Mouse (Mus musculus) intestine, embryonic 14.5 days (tissue): ENCODE measurements at regions not wholly inside any gene's neighbourhood (a gene's known extent, or its start where the extent isn't known, plus 50 kb on each side); places are given as distances from the start of the nearest gene placed in this dataset.

ENCODE experiments used
- ATAC-seq: fragments of 200-750 bp; cut with Nextera tagmentation; replicated peaks from 2 replicates; pipeline ENCODE4 v1.8.0; 2017; ENCODE audit warnings: low read depth, moderate number of reproducible peaks, moderate TSS enrichment, moderate library complexity; ENCODE audit not compliant: low FRiP score, low TSS enrichment
- DNase-seq: peaks from one replicate; pipeline ENCODE4 v3.0.0-alpha.2; 2018; ENCODE audit warnings: low spot score
- H3K27ac ChIP-seq: fragments of 300-500 bp; sonication (generic); 2 replicates; pipeline ENCODE4 v1.5.1; 2014; ENCODE audit warnings: low read depth, mild to moderate bottlenecking, control low read depth
- H3K27me3 ChIP-seq: fragments of 300-500 bp; sonication (generic); replicated peaks from 2 replicates; pipeline ENCODE4 v1.6.1; 2014; ENCODE audit warnings: low read length, control low read depth; ENCODE audit not compliant: control insufficient read depth, insufficient read depth
- H3K36me3 ChIP-seq: fragments of 300-500 bp; sonication (generic); 2 replicates; pipeline ENCODE4 v1.6.1; 2014; ENCODE audit warnings: low read length, control low read depth; ENCODE audit not compliant: control insufficient read depth, insufficient read depth
- H3K4me1 ChIP-seq: fragments of 300-500 bp; sonication (generic); replicated peaks from 2 replicates; pipeline ENCODE4 v1.6.1; 2014; ENCODE audit warnings: low read length, control low read depth, mixed read lengths; ENCODE audit not compliant: control insufficient read depth, insufficient read depth
- H3K4me2 ChIP-seq: fragments of 300-500 bp; sonication (generic); 2 replicates; pipeline ENCODE4 v1.6.1; 2014; ENCODE audit warnings: low read length
- H3K4me3 ChIP-seq: fragments of 300-500 bp; sonication (generic); 2 replicates; pipeline ENCODE4 v1.5.1; 2014; ENCODE audit warnings: low read depth, low read length, control low read depth, mixed read lengths
- H3K9ac ChIP-seq: fragments of 300-500 bp; sonication (generic); 2 replicates; pipeline ENCODE4 v1.6.1; 2014; ENCODE audit warnings: mild to moderate bottlenecking, low read length
- H3K9me3 ChIP-seq: fragments of 300-500 bp; sonication (generic); 2 replicates; pipeline ENCODE4 v1.6.1; 2016; ENCODE audit warnings: low read length, control low read depth; ENCODE audit not compliant: control insufficient read depth
- WGBS: fragments of 180-500 bp; shearing (Covaris S2); extraction: QIAGEN DNeasy Blood & Tissue Kit; methylation state at CpG from one replicate; pipeline ENCODE4 v1.1.7; 2014; 5-methylcytosine and 5-hydroxymethylcytosine counted together

DNA sequence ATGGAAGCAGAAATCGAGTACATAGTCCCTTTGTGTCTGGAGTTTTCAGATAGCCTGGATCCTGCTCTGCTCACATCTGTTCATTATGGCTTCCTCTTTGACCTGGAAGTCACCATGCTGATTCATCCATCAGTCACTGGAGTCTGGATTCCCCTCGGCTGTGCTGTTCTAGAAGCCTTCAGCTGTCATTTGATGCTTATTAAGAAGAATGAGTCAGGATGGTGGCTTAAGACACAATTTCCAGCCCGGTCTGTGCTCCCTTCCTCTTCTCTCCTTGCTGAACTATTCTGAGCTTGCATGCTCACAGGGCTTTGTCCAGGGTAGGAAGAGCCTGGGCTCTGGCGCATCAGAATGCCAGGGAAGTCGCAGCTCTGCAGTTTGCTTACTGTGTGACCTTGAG, 1398.2 kb upstream of the A1bg start:
- H3K4me1 ChIP-seq: no peaks in the 10 kb centered on the region
- no peak overlapping the region for H3K4me2 ChIP-seq
- no peaks in the 10 kb centered on the region for H3K27me3 ChIP-seq
- DNase-seq: no peak
- WGBS: 61% methylated on average over 5 of the region's 5 CpGs
- no peaks in the 10 kb centered on the region for H3K9me3 ChIP-seq
- ATAC-seq: no peak
- H3K4me3 ChIP-seq: no peak overlapping the region
- no peak overlapping the region for H3K9ac ChIP-seq
- H3K36me3 ChIP-seq: no peaks in the 10 kb centered on the region
- no peak overlapping the region for H3K27ac ChIP-seq

DNA sequence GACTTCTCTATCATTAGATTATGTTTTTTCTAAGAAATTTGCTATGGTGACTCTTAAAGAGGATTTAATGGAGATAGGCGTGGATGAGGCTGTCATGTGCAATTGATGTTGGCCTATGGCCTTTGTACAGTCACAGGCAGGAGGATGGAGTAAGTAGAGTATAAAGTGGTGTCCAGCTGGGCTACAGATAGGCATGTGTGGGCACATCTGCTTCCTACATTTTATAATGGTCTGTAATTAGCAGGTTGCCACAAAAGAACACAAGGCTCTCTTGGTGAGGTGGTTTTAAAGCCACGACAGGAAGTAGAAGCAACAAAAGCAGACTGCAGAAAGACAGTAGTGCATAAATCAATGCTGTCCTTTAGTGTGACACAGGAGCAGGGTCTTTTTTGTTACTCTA, 1391.6 kb upstream of the A1bg start:
- no peak overlapping the region for H3K9ac ChIP-seq
- 58% methylated on average over 2 of the region's 2 CpGs for WGBS
- DNase-seq: no peak

DNA sequence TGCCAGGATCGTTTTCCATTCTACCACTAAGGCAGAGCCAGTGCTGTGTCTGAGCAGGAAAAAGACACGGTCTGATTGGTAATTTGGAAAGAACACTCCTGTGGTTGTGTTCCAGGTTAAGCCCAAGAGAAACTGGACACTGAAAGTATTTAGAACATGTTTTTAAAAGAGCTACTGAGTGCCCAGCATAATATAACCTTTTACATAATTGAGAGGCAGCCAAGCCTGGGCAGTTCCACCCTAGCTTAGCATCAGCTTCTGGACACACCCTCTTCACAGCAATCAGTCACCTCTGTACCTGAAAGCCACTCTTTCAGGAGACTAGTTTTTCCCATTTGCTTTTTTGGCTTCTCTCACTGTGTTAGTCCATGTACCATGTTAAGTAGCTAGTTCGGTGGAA, 1379.4 kb upstream of the A1bg start:
- H3K36me3 ChIP-seq: no peaks in the 10 kb centered on the region
- WGBS: 85% methylated on average over 3 of the region's 3 CpGs
- ATAC-seq: no peak
- no peaks in the 10 kb centered on the region for H3K27me3 ChIP-seq
- no peak overlapping the region for H3K9ac ChIP-seq
- no peaks in the 10 kb centered on the region for H3K4me1 ChIP-seq
- no peak for DNase-seq
- H3K9me3 ChIP-seq: no peaks in the 10 kb centered on the region
- no peak overlapping the region for H3K4me3 ChIP-seq
- no peak overlapping the region for H3K27ac ChIP-seq
- no peak overlapping the region for H3K4me2 ChIP-seq

More for the DNA sequence above, 1391.6 kb upstream of the A1bg start:
- Histone ChIP-seq H3K27ac (no peak overlapping the region), H3K4me3 (no peak overlapping the region), H3K4me2 (no peak overlapping the region), H3K4me1 (no peaks in the 10 kb centered on the region), H3K9me3 (no peaks in the 10 kb centered on the region), H3K27me3 (no peaks in the 10 kb centered on the region), H3K36me3 (no peaks in the 10 kb centered on the region)
- no peak for ATAC-seq

DNA sequence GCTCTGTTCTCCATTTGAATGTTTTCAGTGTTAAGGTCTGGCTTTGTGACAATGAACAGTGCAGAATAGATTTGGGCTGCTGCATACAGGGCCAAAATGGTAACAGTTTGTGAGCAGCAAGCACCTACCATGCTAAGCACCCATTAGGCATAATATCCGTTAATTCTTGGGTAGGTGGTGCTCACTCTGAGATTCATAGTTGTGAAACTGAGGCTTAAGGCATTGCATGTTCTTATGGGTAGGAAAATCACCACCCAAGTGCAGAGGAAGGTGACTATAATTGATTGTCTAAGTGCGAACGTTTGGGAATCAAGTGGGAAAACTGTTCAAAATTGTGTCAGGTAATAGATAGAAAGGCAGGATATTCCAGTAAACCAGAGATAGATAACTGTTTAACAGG, 1378.8 kb upstream of the A1bg start:
- no peak overlapping the region for H3K9ac ChIP-seq
- no peaks in the 10 kb centered on the region for H3K36me3 ChIP-seq
- ATAC-seq (no peak), DNase-seq (no peak)
- no peak overlapping the region for H3K4me2 ChIP-seq
- no peak overlapping the region for H3K4me3 ChIP-seq
- WGBS: 85% methylated on average over 3 of the region's 3 CpGs
- H3K27ac ChIP-seq: no peak overlapping the region
- H3K4me1 ChIP-seq: no peaks in the 10 kb centered on the region
- no peaks in the 10 kb centered on the region for H3K27me3 ChIP-seq
- H3K9me3 ChIP-seq: no peaks in the 10 kb centered on the region

DNA sequence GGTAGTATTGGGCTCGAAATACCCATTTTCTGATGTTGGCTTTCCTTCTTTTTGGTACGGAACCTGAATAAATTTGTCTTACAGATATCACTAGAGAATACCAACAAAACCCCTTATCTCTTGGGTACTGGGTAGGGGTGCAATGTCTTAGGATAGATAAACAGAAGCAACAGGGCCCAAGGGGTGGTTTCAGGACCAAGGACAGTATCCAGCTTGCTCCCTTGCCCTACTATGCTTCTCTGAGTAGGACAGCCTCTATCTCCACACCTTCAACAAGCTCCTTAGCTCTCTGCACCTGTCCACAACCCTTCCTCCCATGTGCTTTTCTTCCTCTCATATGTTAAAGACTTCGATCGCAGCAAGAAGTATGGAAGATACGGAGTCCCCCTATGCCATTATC, 1374.3 kb upstream of the A1bg start:
- Histone ChIP-seq H3K27me3 (no peaks in the 10 kb centered on the region), H3K9ac (no peak overlapping the region), H3K4me1 (peaks cover 8% of the 10 kb centered on the region), H3K9me3 (no peaks in the 10 kb centered on the region), H3K4me3 (no peak overlapping the region), H3K4me2 (no peak overlapping the region), H3K36me3 (no peaks in the 10 kb centered on the region), H3K27ac (no peak overlapping the region)
- WGBS: 92% methylated on average over 5 of the region's 5 CpGs
- DNase-seq (no peak), ATAC-seq (no peak)

DNA sequence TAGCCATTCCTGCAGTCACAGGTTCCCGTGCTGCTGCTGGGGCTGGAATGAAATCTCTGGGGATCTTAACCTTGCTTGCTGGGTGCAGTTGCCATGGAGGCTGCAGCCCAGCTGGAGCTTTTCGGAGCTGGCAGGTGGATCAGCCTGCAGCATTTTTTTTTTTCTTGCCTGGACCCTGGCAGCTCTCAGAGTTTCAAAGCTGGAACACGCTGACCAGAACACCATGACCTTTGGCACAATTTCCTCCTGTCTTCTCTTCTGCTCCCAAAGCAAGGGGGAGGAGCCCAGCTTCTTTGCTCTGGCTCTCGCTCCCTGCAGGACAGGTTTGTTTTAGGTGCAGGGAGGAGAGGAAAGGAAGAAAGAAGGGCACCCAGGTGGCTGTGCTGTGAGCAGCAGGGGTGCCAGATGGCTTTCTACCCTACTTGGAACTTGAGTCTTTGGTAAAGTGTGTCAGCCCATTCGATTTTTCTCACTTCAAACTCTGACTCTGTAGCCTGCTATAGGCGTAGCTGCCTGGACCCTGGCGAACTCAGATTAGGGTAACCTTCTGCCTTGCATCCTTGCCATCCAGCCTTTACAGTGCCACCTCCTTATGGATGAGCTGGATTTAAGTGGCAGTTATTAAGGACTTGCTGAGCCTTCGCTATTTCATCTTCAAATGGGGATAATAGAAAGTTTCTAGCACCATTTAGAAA, 1372.6 kb upstream of the A1bg start:
- ATAC-seq: no peak
- H3K27ac ChIP-seq: no peak overlapping the region
- DNase-seq: no peak
- H3K4me2 ChIP-seq: 0 out of 2 replicates have a peak overlapping the region, but pooled peaks have one; percentile 7
- H3K4me3 ChIP-seq: no peak overlapping the region
- H3K9me3 ChIP-seq: no peaks in the 10 kb centered on the region
- no peaks in the 10 kb centered on the region for H3K36me3 ChIP-seq
- H3K4me1 ChIP-seq: peaks cover 8% of the 10 kb centered on the region
- H3K27me3 ChIP-seq: no peaks in the 10 kb centered on the region
- WGBS: 36% methylated on average over 8 of the region's 8 CpGs
- no peak overlapping the region for H3K9ac ChIP-seq

DNA sequence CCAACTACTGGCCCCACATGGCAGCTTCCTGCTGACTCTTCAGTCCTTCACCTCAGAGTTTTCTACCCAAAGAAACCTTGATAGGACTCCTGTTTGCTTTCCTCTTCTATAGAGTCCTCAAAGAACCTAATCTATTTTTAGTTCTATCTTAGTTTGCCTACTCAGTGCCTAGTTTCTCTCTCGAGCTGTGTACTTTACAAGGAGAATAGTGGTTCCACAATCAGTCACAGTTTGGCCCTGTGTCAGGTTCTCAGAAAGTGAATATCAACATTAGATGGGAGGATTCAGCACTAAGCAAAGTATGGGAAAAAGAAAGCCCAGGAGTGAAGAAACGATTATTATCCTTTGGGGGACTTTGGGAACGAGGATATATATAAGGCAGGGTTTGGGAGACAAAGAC, 1372.0 kb upstream of the A1bg start:
- no peak for DNase-seq
- Histone ChIP-seq H3K9ac (no peak overlapping the region), H3K27ac (no peak overlapping the region), H3K9me3 (no peaks in the 10 kb centered on the region), H3K27me3 (no peaks in the 10 kb centered on the region), H3K4me1 (peaks cover 8% of the 10 kb centered on the region), H3K4me2 (no peak overlapping the region), H3K36me3 (no peaks in the 10 kb centered on the region), H3K4me3 (no peak overlapping the region)
- 35% methylated on average over 3 of the region's 3 CpGs for WGBS
- ATAC-seq: no peak

DNA sequence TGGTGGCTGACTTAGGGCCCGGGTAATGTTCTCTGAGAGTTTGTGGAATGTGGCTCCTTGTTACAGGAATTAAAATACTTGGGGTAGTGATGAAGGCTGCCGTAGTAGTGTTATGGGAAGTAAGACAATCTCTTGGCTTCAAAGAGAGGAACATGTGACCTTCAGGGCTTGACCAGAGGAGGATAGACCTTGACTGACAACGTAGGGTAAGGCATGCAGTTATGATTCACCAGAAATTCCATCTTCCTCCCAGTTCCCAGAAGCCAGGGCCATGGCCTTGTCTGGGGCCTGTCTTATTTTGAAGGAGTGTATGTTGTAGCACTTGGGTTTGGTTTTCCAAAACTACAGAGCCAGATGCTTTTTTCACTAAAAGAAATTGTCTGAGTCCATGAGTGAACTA, 1370.1 kb upstream of the A1bg start:
- H3K27ac ChIP-seq: no peak overlapping the region
- peaks cover 8% of the 10 kb centered on the region for H3K4me1 ChIP-seq

DNA sequence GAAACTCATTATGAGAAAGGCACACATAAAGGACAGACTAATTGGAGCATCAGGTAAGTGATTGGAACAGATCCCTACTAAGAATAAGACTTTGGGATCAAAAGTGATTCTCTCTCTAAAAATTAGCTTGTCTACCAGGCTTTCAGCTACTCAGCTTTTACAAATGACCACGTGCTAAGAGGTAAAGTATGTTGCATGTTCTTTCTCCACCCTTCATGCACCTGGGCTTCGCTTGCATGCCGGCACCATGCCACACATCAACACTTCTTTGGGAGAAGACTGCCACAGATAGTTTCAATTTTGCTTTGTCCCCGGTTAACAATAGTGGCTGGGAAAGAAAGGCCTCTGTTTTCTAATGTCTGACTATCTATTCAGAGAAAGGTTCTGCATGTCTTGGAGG, 1367.9 kb upstream of the A1bg start:
- no peak overlapping the region for H3K4me2 ChIP-seq
- no peak overlapping the region for H3K27ac ChIP-seq
- no peak overlapping the region for H3K4me3 ChIP-seq
- H3K4me1 ChIP-seq: peaks cover 8% of the 10 kb centered on the region
- no peaks in the 10 kb centered on the region for H3K36me3 ChIP-seq
- no peak for ATAC-seq
- H3K27me3 ChIP-seq: no peaks in the 10 kb centered on the region
- no peak overlapping the region for H3K9ac ChIP-seq
- DNase-seq: no peak
- no peaks in the 10 kb centered on the region for H3K9me3 ChIP-seq
- 80% methylated on average over 4 of the region's 4 CpGs for WGBS

More for the DNA sequence above, 1370.1 kb upstream of the A1bg start:
- H3K36me3 ChIP-seq: no peaks in the 10 kb centered on the region
- ATAC-seq (no peak), DNase-seq (no peak)
- H3K9ac ChIP-seq: no peak overlapping the region
- no peaks in the 10 kb centered on the region for H3K9me3 ChIP-seq
- no peaks in the 10 kb centered on the region for H3K27me3 ChIP-seq
- WGBS: 82% methylated on average over 3 of the region's 3 CpGs
- H3K4me3 ChIP-seq: no peak overlapping the region
- H3K4me2 ChIP-seq: no peak overlapping the region
